Mouse (Mus musculus): ENCODE results near the gene Fam19a1.

Fam19a1 gene

GRCm38 (mm10) chr6:96437814-96438213, 324.9 kb downstream of the Fam19a1 start:
- DNase-seq (ENCODE audit: low spot score in 2 of 2) = no peak

GRCm38 (mm10) chr6:96439419-96439818, 326.5 kb downstream of the Fam19a1 start:
- DNase-seq (ENCODE audit: low spot score in 2 of 2) = no peak

GRCm38 (mm10) chr6:96441971-96442370, 329.0 kb downstream of the Fam19a1 start:
- DNase-seq (ENCODE audit: low spot score in 2 of 2) = no peak

- no peak for DNase-seq (ENCODE audit: low spot score in 2 of 2)
These were observed 334.5 kb downstream of the Fam19a1 start for GRCm38 (mm10) chr6:96447466-96447865.

- DNase-seq (ENCODE audit: low spot score in 2 of 2) = no peak
These were observed 343.3 kb downstream of the Fam19a1 start for GRCm38 (mm10) chr6:96456266-96456665.

- no peak for DNase-seq (ENCODE audit: low spot score in 2 of 2)
These were observed 344.8 kb downstream of the Fam19a1 start for GRCm38 (mm10) chr6:96457590-96458259.

GRCm38 (mm10) chr6:96459041-96459440, 346.1 kb downstream of the Fam19a1 start:
- DNase-seq (ENCODE audit: low spot score in 2 of 2) = no peak

GRCm38 (mm10) chr6:96499464-96499863, 386.5 kb downstream of the Fam19a1 start:
- DNase-seq (ENCODE audit: low spot score in 2 of 2) = no peak

- no peak for DNase-seq (ENCODE audit: low spot score in 2 of 2)
These were observed 428.6 kb downstream of the Fam19a1 start for GRCm38 (mm10) chr6:96541600-96541999.

GRCm38 (mm10) chr6:96544832-96545231, 431.9 kb downstream of the Fam19a1 start:
- DNase-seq (ENCODE audit: low spot score in 2 of 2) = no peak

GRCm38 (mm10) chr6:96550431-96550830, 437.5 kb downstream of the Fam19a1 start:
- no peak for DNase-seq (ENCODE audit: low spot score in 2 of 2)

- DNase-seq (ENCODE audit: low spot score in 2 of 2) = no peak
These were observed 465.7 kb downstream of the Fam19a1 start for GRCm38 (mm10) chr6:96578649-96579048.

- no peak for DNase-seq (ENCODE audit: low spot score in 2 of 2)
These were observed 467.8 kb downstream of the Fam19a1 start for GRCm38 (mm10) chr6:96580726-96581125.

GRCm38 (mm10) chr6:96581187-96581586, 468.2 kb downstream of the Fam19a1 start:
- no peak for DNase-seq (ENCODE audit: low spot score in 2 of 2)

- no peak for DNase-seq (ENCODE audit: low spot score in 2 of 2)
These were observed 474.5 kb downstream of the Fam19a1 start for GRCm38 (mm10) chr6:96587427-96587826.

GRCm38 (mm10) chr6:96593031-96593430, 480.1 kb downstream of the Fam19a1 start:
- no peak for DNase-seq (ENCODE audit: low spot score in 2 of 2)

- no peak for DNase-seq (ENCODE audit: low spot score in 2 of 2)
These were observed 482.2 kb downstream of the Fam19a1 start for GRCm38 (mm10) chr6:96595201-96595600.

GRCm38 (mm10) chr6:96624196-96624595, 511.2 kb downstream of the Fam19a1 start:
- DNase-seq (ENCODE audit: low spot score in 2 of 2) = no peak

- no peak for DNase-seq (ENCODE audit: low spot score in 2 of 2)
These were observed 518.6 kb downstream of the Fam19a1 start for GRCm38 (mm10) chr6:96631518-96631917.

- DNase-seq (ENCODE audit: low spot score in 2 of 2) = no peak
These were observed 519.3 kb downstream of the Fam19a1 start for GRCm38 (mm10) chr6:96632243-96632642.

- DNase-seq (ENCODE audit: low spot score in 2 of 2) = no peak
These were observed 522.7 kb downstream of the Fam19a1 start for GRCm38 (mm10) chr6:96635663-96636062.

- no peak for DNase-seq (ENCODE audit: low spot score in 2 of 2)
These were observed 535.8 kb downstream of the Fam19a1 start for GRCm38 (mm10) chr6:96648742-96649141.

- no peak for DNase-seq (ENCODE audit: low spot score in 2 of 2)
These were observed 536.3 kb downstream of the Fam19a1 start for GRCm38 (mm10) chr6:96649267-96649666.

- no peak for DNase-seq (ENCODE audit: low spot score in 2 of 2)
These were observed 553.4 kb downstream of the Fam19a1 start for GRCm38 (mm10) chr6:96666311-96666710.

All from spleen, postnatal 4 days (tissue).